Mouse (Mus musculus) liver, postnatal 0 days (tissue): Measurements from ENCODE around the gene Mmp25. TPM values are rescaled to one million over a fixed set of nuclear protein-coding genes. Genes with fewer than 3 reads are reported as not detected.

ENCODE experiments used
- ATAC-seq: fragments of 200-750 bp; cut with Nextera tagmentation; 2 replicates; pipeline ENCODE4 v1.8.0; 2017; ENCODE audit warnings: mild to moderate bottlenecking, moderate library complexity
- DNase-seq: peaks from one replicate; pipeline ENCODE4 v3.0.0-alpha.2; 2016
- H3K27ac ChIP-seq: fragments of 300-500 bp; sonication (generic); 2 replicates; pipeline ENCODE4 v1.5.1; 2014; ENCODE audit warnings: antibody characterized with exemption, moderate library complexity, mild to moderate bottlenecking, low read depth
- H3K27me3 ChIP-seq: fragments of 300-500 bp; sonication (generic); 2 replicates; pipeline ENCODE4 v1.6.1; 2014; ENCODE audit warnings: low read length, control low read depth, mixed read lengths; ENCODE audit not compliant: insufficient read depth
- H3K36me3 ChIP-seq: fragments of 300-500 bp; sonication (generic); replicated peaks from 2 replicates; pipeline ENCODE4 v1.6.1; 2014; ENCODE audit warnings: mild to moderate bottlenecking, control low read depth, low read length, moderate library complexity, mixed read lengths; ENCODE audit not compliant: insufficient read depth
- H3K4me1 ChIP-seq: fragments of 300-500 bp; sonication (generic); 2 replicates; pipeline ENCODE4 v1.6.1; 2014; ENCODE audit warnings: antibody characterized with exemption, mild to moderate bottlenecking, control low read depth; ENCODE audit not compliant: insufficient read depth
- H3K4me2 ChIP-seq: fragments of 300-500 bp; sonication (generic); 2 replicates; pipeline ENCODE4 v1.6.1; 2014; ENCODE audit warnings: low read depth, mild to moderate bottlenecking, low read length, moderate library complexity, mixed read lengths
- H3K4me3 ChIP-seq: fragments of 300-500 bp; sonication (generic); 2 replicates; pipeline ENCODE4 v1.5.1; 2014; ENCODE audit warnings: low read depth, low read length
- H3K9ac ChIP-seq: fragments of 300-500 bp; sonication (generic); replicated peaks from 2 replicates; pipeline ENCODE4 v1.6.1; 2014; ENCODE audit warnings: mild to moderate bottlenecking, moderate library complexity
- H3K9me3 ChIP-seq: fragments of 300-500 bp; sonication (generic); 2 replicates; pipeline ENCODE4 v1.6.1; 2016; ENCODE audit warnings: mild to moderate bottlenecking, control low read depth, low read length, mixed read lengths
- CTCF ChIP-seq: sonication (generic); IDR thresholded peaks from 2 replicates; pipeline ENCODE4 v1.5.1; 2016; ENCODE audit warnings: antibody characterized with exemption, low read depth
- EP300 ChIP-seq: IDR thresholded peaks from 2 replicates; pipeline ENCODE4 v1.6.1; 2016; ENCODE audit warnings: antibody characterized with exemption, low read depth, mild to moderate bottlenecking
- WGBS: fragments of 180-500 bp; shearing (Covaris S2); extraction: QIAGEN DNeasy Blood & Tissue Kit; methylation state at CpG from one replicate; pipeline ENCODE4 v1.1.7; 2014; ENCODE audit not compliant: insufficient replicate concordance; 5-methylcytosine and 5-hydroxymethylcytosine counted together
- polyA plus RNA-seq: library from polyadenylated mRNA; unstranded; fragments of >200 nt; fragmentation: Nextera tagmentation; extraction: Ambion mirVana; gene quantifications from 2 replicates; pipeline ENCODE4 v1.2.1, GENCODE M21; 2015

The Mmp25 gene
- polyA plus RNA-seq, 1 experiment from 2014 or later, result 0.67 TPM

DNA sequence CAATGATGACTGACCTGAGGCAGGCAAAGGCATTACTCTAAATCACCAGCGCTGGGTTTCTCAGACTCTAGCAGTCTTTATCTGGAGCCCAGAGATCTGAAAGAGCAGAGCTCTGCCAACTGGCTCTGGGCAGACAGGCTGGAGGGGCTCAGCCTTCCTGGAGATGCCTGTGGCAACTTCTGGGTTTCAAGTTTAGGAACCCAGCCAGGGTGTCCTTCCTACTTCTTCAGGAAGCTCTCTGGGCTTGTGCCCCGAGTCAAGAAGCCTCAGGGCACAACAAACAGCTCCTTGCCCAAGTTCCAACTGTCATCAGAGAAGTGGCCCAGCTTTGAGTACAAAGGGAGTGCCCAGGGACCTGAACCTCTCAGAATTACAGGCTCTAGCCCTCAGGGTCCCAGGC, 9.3 kb upstream of the Mmp25 start:
- WGBS, result 44% methylated on average over 2 of the region's 2 CpGs
- no peak overlapping the region for H3K27ac ChIP-seq

GRCm38 (mm10) chr17:23654001-23654400, 8.9 kb upstream of the Mmp25 start:
- ATAC-seq, result no peak

More for the DNA sequence above, 9.3 kb upstream of the Mmp25 start:
- H3K4me2 ChIP-seq, result no peak overlapping the region
- H3K9ac ChIP-seq, result no peak overlapping the region
- H3K36me3 ChIP-seq, result no peaks in the 10 kb centered on the region
- DNase-seq (no peak), ATAC-seq (no peak)
- no peak overlapping the region for H3K4me3 ChIP-seq
- no peaks in the 10 kb centered on the region for H3K4me1 ChIP-seq
- H3K27me3 ChIP-seq, result 0 out of 2 replicates have a peak, but pooled peaks cover under 1% of the 10 kb centered on the region
- TF ChIP-seq EP300 (no peak), CTCF (no peak)
- no peaks in the 10 kb centered on the region for H3K9me3 ChIP-seq

GRCm38 (mm10) chr17:23653324-23653723, 8.2 kb upstream of the Mmp25 start:
- no peak overlapping the region for H3K4me2 ChIP-seq
- no peak for ATAC-seq
- H3K9ac ChIP-seq, result no peak overlapping the region
- TF ChIP-seq EP300 (no peak), CTCF (no peak)
- WGBS, result 57% methylated on average over 1 of the region's 2 CpGs
- DNase-seq, result no peak
- H3K4me3 ChIP-seq, result no peak overlapping the region
- H3K4me1 ChIP-seq, result no peaks in the 10 kb centered on the region
- no peak overlapping the region for H3K27ac ChIP-seq
- no peaks in the 10 kb centered on the region for H3K27me3 ChIP-seq
- no peaks in the 10 kb centered on the region for H3K36me3 ChIP-seq
- H3K9me3 ChIP-seq, result no peaks in the 10 kb centered on the region

More at GRCm38 (mm10) chr17:23654001-23654400, 8.9 kb upstream of the Mmp25 start:
- 41% methylated on average over 6 of the region's 6 CpGs for WGBS
- H3K9ac ChIP-seq, result no peak overlapping the region
- H3K4me1 ChIP-seq, result no peaks in the 10 kb centered on the region
- TF ChIP-seq EP300, result no peak
- no peak for TF ChIP-seq CTCF
- H3K36me3 ChIP-seq, result no peaks in the 10 kb centered on the region
- H3K4me2 ChIP-seq, result no peak overlapping the region
- H3K4me3 ChIP-seq, result no peak overlapping the region
- no peaks in the 10 kb centered on the region for H3K9me3 ChIP-seq
- no peak for DNase-seq
- no peak overlapping the region for H3K27ac ChIP-seq
- no peaks in the 10 kb centered on the region for H3K27me3 ChIP-seq

DNA sequence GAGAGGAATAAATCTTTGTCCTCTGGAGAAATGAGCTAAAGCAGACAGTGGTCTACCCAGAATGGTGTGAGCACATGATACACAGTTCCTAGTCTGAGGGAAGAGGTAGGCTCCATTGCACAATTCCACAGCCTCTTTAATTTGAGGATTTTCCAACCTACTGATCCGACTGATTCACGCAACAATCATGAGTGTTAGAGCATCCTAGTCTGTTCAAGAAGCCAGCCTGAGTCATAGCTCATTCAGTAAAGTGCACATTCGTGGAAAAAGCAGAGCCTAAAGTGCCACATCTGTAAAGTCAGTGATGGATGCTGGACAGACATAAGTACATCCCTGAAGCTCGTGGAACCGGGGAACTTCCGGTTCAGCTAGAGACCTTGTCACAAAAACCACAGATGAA, 6.3 kb upstream of the Mmp25 start:
- ATAC-seq, result no peak
- no peaks in the 10 kb centered on the region for H3K36me3 ChIP-seq
- H3K4me2 ChIP-seq, result no peak overlapping the region
- 0 out of 2 replicates have a peak, but pooled peaks cover 4% of the 10 kb centered on the region for H3K27me3 ChIP-seq
- WGBS, result 70% methylated on average over 6 of the region's 6 CpGs
- no peak for DNase-seq
- H3K4me3 ChIP-seq, result no peak overlapping the region
- H3K9ac ChIP-seq, result no peak overlapping the region
- H3K27ac ChIP-seq, result no peak overlapping the region
- no peaks in the 10 kb centered on the region for H3K4me1 ChIP-seq
- no peak for TF ChIP-seq EP300
- TF ChIP-seq CTCF, result no peak
- H3K9me3 ChIP-seq, result no peaks in the 10 kb centered on the region

DNA sequence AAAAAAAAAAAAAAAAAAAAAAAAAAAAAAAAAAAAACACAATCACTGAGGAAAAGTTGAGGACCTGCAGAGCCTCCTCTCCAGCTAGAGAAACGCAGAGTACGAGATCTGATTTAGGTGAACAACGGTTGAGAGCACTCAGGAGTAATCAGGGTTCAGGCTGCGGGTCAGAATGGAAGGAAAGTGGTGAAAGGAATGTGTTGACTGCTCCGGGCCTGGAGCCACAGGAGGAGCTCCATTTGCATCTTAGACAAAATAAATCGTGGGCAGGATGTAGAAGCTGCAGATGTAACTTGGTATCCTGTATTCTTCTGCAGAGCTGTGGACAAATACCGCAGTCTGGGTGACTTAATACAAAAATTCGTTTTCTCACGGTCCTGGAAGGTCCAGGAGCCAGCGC, 817 bp upstream of the Mmp25 start:
- peaks cover 24% of the 10 kb centered on the region for H3K27me3 ChIP-seq
- no peaks in the 10 kb centered on the region for H3K9me3 ChIP-seq
- H3K9ac ChIP-seq, result no peak overlapping the region
- H3K4me3 ChIP-seq, result no peak overlapping the region
- WGBS, result 47% methylated on average over 10 of the region's 10 CpGs
- DNase-seq (no peak), ATAC-seq (no peak)
- no peaks in the 10 kb centered on the region for H3K36me3 ChIP-seq
- H3K4me2 ChIP-seq, result no peak overlapping the region
- H3K27ac ChIP-seq, result no peak overlapping the region
- no peaks in the 10 kb centered on the region; the same call in 1 of the 2 replicates for H3K4me1 ChIP-seq
- TF ChIP-seq CTCF (no peak), EP300 (no peak)

DNA sequence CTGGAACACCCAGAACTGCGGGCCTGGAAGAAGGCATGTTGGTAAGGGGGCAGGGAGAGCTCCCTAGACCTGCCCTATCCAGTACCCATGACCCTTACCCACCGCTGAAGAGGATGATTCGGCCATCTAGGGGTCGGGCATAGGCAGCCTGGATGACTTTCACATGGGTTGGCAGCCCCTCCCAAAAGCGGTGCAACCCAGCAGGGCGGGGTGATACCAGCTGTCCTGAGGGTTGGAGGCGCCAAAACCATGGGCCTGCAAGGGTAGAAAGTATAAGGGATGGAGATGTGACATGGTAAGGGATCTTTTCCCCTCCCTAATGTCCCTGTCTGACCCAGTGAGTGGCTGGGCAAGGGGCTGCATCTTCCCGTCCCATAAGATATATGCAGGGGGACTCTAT, 13.8 kb downstream of the Mmp25 start:
- H3K27me3 ChIP-seq, result 0 out of 2 replicates have a peak, but pooled peaks cover 5% of the 10 kb centered on the region
- ATAC-seq, result no peak
- H3K9ac ChIP-seq, result no peak overlapping the region
- no peak overlapping the region for H3K4me3 ChIP-seq
- no peaks in the 10 kb centered on the region; the same call in 1 of the 2 replicates for H3K4me1 ChIP-seq
- 57% methylated on average over 8 of the region's 8 CpGs for WGBS
- no peak for TF ChIP-seq CTCF
- TF ChIP-seq EP300, result no peak
- H3K36me3 ChIP-seq, result no peaks in the 10 kb centered on the region
- H3K27ac ChIP-seq, result no peak overlapping the region
- H3K4me2 ChIP-seq, result no peak overlapping the region
- no peaks in the 10 kb centered on the region for H3K9me3 ChIP-seq
- DNase-seq, result no peak
